Mouse (Mus musculus) lung, adult 2 months (tissue): ENCODE data around the gene Gm10837. TPM values are rescaled to one million over a fixed set of nuclear protein-coding genes. Genes with fewer than 3 reads are reported as not detected.
"Not testable (repeated sequence)": the region's sequence is repeated elsewhere in the genome, so short reads cannot be mapped to it uniquely, and the experiment has no call there.

Source experiments
- DNase-seq: peaks from one replicate; pipeline ENCODE4 v3.0.0; 2022
- H3K4me1 ChIP-seq: fragments of 200-500 bp; 2 replicates; pipeline ENCODE4 v1.6.1; 2011; ENCODE audit warnings: low read length; ENCODE audit not compliant: control insufficient read depth, insufficient read depth
- H3K4me3 ChIP-seq: fragments of 200-500 bp; replicated peaks from 2 replicates; pipeline ENCODE3; 2011; ENCODE audit warnings: low read depth, mild to moderate bottlenecking, control low read depth, low read length; ENCODE audit errors: extremely low read depth
- CTCF ChIP-seq: fragments of 200-500 bp; IDR thresholded peaks from 2 replicates; pipeline ENCODE4 v1.5.1; 2011; ENCODE audit warnings: mild to moderate bottlenecking, low read length, control low read depth; ENCODE audit not compliant: insufficient read depth
- POLR2A ChIP-seq: fragments of 200-500 bp; IDR thresholded peaks from 2 replicates; pipeline ENCODE4 v1.6.1; 2011; ENCODE audit warnings: low read depth, mild to moderate bottlenecking, control low read depth, low read length, borderline replicate concordance; ENCODE audit errors: extremely low read depth
- WGBS: fragments of 180-500 bp; shearing (Covaris S2); methylation state at CpG from one replicate; pipeline ENCODE4 v1.1.7; 2018; 5-methylcytosine and 5-hydroxymethylcytosine counted together
- polyA plus RNA-seq: library from polyadenylated mRNA; depleted of rRNA; stranded (reverse); fragments of >200 nt; gene quantifications from 2 replicates; pipeline ENCODE4 v1.2.3, GENCODE M21; 2012

Gm10837 gene
- polyA plus RNA-seq, 1 experiment = not detected

DNA sequence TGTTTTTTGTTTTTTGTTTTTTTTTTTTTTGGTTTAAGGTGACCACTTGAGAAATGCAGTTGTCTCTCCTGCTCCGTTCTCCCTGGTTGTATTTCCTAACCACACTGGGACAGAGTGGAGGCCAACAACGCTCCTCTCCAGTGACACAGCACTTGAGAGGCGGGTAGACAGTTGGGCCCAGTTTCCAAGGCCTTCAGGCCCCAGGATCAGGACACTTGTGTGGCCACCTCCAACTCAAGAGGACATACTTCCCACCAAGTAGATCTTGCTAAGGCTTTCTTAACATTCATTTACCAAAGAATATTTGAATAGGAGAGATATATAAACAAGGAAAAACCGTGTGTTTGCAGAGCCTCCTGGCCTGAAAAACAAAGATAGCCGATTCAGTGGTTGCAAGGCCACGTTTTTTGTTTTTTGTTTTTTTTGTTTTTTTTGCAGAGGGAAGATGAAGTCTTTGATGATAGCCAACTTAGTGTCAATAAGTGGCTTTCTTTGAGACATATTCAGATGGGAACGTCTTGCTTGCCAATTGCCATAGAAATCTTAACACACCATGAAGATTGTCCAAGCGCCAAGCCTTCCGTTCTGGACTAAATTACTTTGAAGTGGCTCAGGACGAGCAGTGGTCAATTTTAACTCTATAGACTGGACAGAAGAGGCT, 35.4 kb upstream of the Gm10837 start:
- 78% methylated on average over 10 of the region's 10 CpGs for WGBS

DNA sequence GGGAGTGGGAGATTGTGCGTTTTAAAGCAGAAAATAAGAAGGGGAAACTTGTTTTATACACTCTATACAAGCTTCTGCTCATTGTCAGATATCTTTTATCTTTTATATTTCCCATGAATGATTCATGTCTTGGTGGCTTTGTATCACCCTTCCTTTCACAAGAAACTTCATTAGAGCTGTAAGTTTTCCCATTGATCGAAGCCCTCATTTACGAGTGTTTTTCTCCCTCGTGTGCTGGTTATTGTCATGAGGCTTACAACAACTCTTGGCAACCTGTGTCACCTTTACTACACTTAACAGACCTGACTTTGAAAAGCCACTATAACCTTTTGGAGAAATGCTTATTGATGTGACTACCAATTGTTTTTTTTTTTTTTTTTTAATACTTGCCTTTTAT, 34.8 kb upstream of the Gm10837 start:
- Histone ChIP-seq H3K4me1 (no peaks in the 10 kb centered on the region; the same call in 1 of the 2 replicates), H3K4me3 (no peak overlapping the region)
- no peak for TF ChIP-seq POLR2A
- no peak for TF ChIP-seq CTCF
- WGBS = 83% methylated on average over 4 of the region's 4 CpGs
- DNase-seq = no peak

More for the DNA sequence above, 35.4 kb upstream of the Gm10837 start:
- no peak for DNase-seq
- TF ChIP-seq POLR2A (no peak), CTCF (no peak)
- Histone ChIP-seq H3K4me3 (no peak overlapping the region), H3K4me1 (peaks cover 2% of the 10 kb centered on the region; the same call in 1 of the 2 replicates)

DNA sequence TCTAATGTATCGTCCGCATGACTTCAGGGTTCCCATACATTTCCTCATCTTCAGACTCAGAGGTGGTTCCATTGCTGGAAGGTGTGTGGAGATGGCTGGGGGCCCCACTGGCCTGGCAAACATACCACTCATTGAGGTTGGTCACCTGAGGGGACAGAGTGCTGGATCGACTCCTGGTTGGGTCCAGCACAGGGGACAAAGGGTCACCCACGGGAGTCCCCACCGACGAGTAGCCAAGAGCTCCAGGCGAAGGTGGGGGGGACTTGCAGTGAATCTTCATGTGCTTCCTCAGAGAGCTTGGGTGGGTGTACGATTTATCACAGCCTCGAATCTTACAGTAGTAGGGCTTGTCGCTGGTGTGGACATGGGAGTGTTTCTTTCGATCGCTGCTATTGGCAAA, 31.1 kb upstream of the Gm10837 start:
- not testable (repeated sequence) for DNase-seq, H3K4me3 ChIP-seq, H3K4me1 ChIP-seq
- WGBS = 83% methylated on average over 12 of the region's 12 CpGs

DNA sequence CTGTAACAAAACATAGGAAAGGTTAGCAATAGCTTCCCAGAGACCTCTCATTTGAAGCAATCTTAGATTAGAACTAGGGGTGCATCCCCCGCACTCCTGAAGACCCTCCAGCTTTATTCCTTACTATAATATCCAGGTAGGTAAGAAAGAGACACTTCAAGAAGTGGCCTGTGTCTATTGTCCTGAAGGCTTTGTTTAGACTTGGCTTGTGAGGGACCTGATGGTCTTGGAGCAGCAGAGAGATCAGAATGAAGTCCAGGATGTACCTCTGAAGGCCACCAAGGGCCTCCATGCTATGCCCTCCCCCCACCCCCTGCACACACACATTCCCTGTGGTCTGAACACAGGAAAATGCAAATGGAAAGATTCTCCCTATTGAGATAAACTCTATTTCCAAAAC, 30.6 kb upstream of the Gm10837 start:
- no peak for DNase-seq
- no peak overlapping the region for H3K4me3 ChIP-seq
- TF ChIP-seq CTCF (no peak), POLR2A (no peak)
- H3K4me1 ChIP-seq = peaks cover 2% of the 10 kb centered on the region; the same call in 1 of the 2 replicates
- WGBS = 90% methylated on average over 1 of the region's 1 CpGs

DNA sequence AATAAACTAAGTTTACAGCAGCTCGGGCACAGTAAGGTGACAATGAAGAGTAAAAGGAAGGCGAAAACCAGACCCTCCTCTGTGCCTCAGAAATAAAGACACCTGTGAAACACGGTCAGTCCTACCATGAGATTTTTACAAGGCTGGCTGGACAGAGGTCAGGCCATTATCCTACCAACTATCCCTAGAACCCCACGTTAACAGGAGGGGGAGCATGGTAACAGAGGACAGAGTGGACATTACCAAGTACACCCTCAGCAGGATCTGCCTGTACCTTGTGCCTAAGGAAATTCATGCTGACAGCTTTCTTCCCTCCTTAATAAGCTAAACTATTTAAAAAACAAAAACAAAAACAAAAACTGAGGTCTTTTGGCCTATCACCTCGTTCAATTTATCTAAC, 30.2 kb upstream of the Gm10837 start:
- no peak for DNase-seq
- H3K4me1 ChIP-seq = peaks cover 2% of the 10 kb centered on the region; the same call in 1 of the 2 replicates
- TF ChIP-seq POLR2A (no peak), CTCF (no peak)
- H3K4me3 ChIP-seq = no peak overlapping the region
- 59% methylated on average over 5 of the region's 5 CpGs for WGBS

DNA sequence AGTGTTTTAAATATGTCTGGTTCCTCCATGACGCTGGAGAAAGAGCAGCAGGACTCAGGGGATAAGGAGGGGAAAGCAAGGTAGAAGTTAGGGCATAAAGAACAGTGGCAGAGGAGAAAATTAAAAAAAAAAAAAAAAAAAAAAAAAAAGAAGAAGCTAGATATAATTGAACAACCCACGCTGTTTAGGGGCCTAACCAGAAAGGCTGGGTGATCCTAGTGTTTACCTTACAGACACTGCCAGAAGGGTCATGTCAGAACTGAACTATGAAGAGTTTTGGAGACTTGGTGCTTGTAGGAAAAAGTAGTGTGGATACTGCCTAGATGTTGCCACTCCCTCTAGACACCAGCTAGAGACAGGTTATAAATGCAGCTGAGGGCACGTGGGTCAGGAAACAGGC, 28.9 kb upstream of the Gm10837 start:
- 73% methylated on average over 3 of the region's 3 CpGs for WGBS
- no peak for DNase-seq

DNA sequence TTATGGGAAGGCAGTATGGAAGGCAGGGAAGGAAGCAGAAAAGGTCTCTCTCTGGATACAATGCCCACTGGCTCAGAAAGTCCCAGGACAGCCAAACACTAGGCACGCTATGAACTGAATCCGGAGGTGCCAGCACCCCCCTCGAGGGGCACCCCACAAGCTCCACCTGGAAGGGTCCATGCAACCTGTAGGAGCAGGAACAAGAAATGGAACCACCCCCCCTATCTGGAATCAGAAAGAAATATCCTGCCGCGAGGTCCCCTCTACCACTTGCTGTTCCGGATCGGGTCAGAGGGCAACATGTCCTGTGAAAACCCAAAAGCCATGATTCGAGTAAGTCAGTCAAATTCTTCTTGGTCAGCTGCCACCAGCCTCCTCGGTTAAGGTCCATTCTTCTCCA, 28.4 kb upstream of the Gm10837 start:
- TF ChIP-seq CTCF (no peak), POLR2A (no peak)
- no peak for DNase-seq
- WGBS = 43% methylated on average over 9 of the region's 9 CpGs
- H3K4me3 ChIP-seq = no peak overlapping the region
- peaks cover 5% of the 10 kb centered on the region; the same call in 1 of the 2 replicates for H3K4me1 ChIP-seq

More for the DNA sequence above, 28.9 kb upstream of the Gm10837 start:
- H3K4me1 ChIP-seq = peaks cover 5% of the 10 kb centered on the region; the same call in 1 of the 2 replicates
- TF ChIP-seq CTCF = no peak
- no peak for TF ChIP-seq POLR2A
- H3K4me3 ChIP-seq = no peak overlapping the region

DNA sequence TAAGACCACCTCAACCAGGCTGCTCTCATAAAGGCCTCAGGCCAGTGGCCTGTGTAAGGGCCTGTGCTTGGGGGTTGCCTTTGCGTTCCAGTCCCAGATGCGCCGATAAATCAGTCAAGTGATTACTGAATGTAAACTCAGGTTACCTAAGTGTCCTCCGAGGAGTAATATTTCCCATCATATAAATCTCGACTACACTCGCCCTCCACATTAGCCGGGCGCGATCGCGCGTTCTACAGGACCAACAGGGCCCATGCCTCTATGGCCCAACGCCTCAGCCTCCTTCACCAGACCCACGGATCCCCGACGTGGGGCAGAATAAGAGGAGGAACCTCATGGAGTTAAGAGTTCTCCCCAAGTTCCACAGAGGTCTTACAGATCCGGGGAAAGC, 27.7 kb upstream of the Gm10837 start:
- no peak for TF ChIP-seq CTCF
- TF ChIP-seq POLR2A = no peak
- peaks cover 5% of the 10 kb centered on the region; the same call in 1 of the 2 replicates for H3K4me1 ChIP-seq
- WGBS = 46% methylated on average over 17 of the region's 17 CpGs

DNA sequence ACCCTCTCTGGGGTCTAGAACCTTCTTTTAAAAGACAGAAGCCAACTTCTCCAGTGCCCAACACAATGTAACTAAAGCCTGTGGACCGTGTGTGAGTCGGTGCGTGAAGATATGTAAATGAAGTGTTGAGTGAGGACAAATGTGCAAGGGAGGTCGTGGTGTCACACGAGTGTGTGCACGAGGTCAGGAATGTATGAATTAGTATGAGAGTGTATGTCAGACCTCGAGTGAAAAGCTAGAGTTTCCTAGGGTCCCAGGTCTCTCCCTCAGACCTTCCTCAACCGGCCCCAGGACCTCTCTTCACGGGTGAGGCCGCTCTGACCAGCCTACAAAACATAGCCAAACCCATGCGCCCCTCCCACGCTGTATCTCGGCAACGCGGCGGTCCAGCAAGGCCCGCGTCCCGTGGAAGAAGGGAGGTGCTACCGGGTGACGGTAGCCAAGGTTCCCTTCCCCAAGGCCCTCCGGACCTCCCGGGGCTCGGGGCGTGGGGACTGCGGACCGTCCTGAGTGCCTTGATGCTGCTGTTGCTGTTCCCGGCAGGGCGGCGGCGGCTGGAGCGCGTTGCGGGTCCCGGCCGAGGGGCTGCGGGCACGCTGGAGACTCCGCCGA, 27.2 kb upstream of the Gm10837 start:
- WGBS = 6% methylated on average over 40 of the region's 40 CpGs
- no peak overlapping the region for H3K4me3 ChIP-seq
- peaks cover 5% of the 10 kb centered on the region; the same call in 1 of the 2 replicates for H3K4me1 ChIP-seq
- DNase-seq = no peak
- no peak for TF ChIP-seq POLR2A
- TF ChIP-seq CTCF = no peak

More for the DNA sequence above, 27.7 kb upstream of the Gm10837 start:
- no peak for DNase-seq
- H3K4me3 ChIP-seq = no peak overlapping the region

DNA sequence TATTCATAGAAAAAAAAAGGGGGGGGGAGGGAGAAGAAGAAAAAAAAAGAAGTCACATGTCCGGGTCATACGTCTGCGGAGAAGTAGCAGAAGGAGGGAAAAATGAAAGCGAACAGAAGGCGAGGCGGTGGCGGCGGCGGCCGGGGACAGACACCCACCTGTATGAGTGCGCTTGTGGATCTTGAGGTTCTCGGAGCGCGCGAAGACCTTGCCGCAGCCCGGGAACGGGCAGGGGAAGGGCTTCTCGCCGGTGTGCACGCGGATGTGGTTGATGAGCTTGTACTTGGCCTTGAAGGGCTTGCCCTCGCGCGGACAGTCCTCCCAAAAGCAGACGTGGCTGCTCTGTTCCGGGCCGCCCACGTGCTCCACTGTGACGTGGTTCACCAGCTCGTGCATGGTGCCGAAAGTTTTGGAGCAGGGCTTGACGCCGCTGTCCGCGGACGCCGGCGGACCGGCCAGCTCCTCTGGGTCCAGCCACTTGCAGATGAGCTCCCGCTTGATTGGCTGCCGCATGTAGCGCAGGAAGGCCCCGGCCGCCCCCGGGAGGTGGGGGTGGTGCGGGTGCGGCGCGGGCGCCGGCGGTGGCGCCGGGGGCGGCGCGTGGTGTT, 26.5 kb upstream of the Gm10837 start:
- WGBS = 1% methylated on average over 58 of the region's 58 CpGs
- not testable (repeated sequence) for H3K4me1 ChIP-seq, DNase-seq
- peak overlapping the region; percentile 9 for H3K4me3 ChIP-seq
